Mouse (Mus musculus) forebrain, embryonic 16.5 days (tissue): ENCODE data around the gene Dock3. TPM values are rescaled to one million over a fixed set of nuclear protein-coding genes. Genes with fewer than 3 reads are reported as not detected.
"Not testable (repeated sequence)": the region's sequence is repeated elsewhere in the genome, so short reads cannot be mapped to it uniquely, and the experiment has no call there.

Experiments used
- ATAC-seq: fragments of 200-750 bp; cut with Nextera tagmentation; 2 replicates; pipeline ENCODE4 v1.8.0; 2017; ENCODE audit warnings: mild to moderate bottlenecking, moderate library complexity
- H3K27ac ChIP-seq: fragments of 300-500 bp; sonication (generic); 2 replicates; pipeline ENCODE4 v1.5.1; 2014; ENCODE audit warnings: low read length, control low read depth
- H3K27me3 ChIP-seq: fragments of 300-500 bp; sonication (generic); replicated peaks from 2 replicates; pipeline ENCODE4 v1.6.1; 2014; ENCODE audit warnings: low read length; ENCODE audit not compliant: control insufficient read depth, insufficient read depth
- H3K36me3 ChIP-seq: fragments of 300-500 bp; sonication (generic); 2 replicates; pipeline ENCODE4 v1.6.1; 2014; ENCODE audit not compliant: control insufficient read depth, insufficient read depth
- H3K4me1 ChIP-seq: fragments of 300-500 bp; sonication (generic); replicated peaks from 2 replicates; pipeline ENCODE4 v1.6.1; 2014; ENCODE audit warnings: low read length; ENCODE audit not compliant: control insufficient read depth, insufficient read depth
- H3K4me2 ChIP-seq: fragments of 300-500 bp; sonication (generic); 2 replicates; pipeline ENCODE4 v1.6.1; 2014; ENCODE audit warnings: mild to moderate bottlenecking, low read length, control low read depth
- H3K4me3 ChIP-seq: fragments of 300-500 bp; sonication (generic); replicated peaks from 2 replicates; pipeline ENCODE4 v1.5.1; 2014; ENCODE audit warnings: mild to moderate bottlenecking, low read length, control low read depth
- H3K9ac ChIP-seq: fragments of 300-500 bp; sonication (generic); replicated peaks from 2 replicates; pipeline ENCODE4 v1.6.1; 2014; ENCODE audit warnings: low read depth, low read length, control low read depth
- H3K9me3 ChIP-seq: fragments of 300-500 bp; sonication (generic); 2 replicates; pipeline ENCODE4 v1.6.1; 2016; ENCODE audit warnings: low read length; ENCODE audit not compliant: control insufficient read depth
- WGBS: fragments of 180-500 bp; shearing (Covaris S2); extraction: QIAGEN DNeasy Blood & Tissue Kit; methylation state at CpG from one replicate; pipeline ENCODE4 v1.1.7; 2014; 5-methylcytosine and 5-hydroxymethylcytosine counted together
- polyA plus RNA-seq: library from polyadenylated mRNA; unstranded; fragments of >200 nt; fragmentation: Nextera tagmentation; extraction: Ambion mirVana; gene quantifications from 2 replicates; pipeline ENCODE4 v1.2.1, GENCODE M21; 2015

Dock3 gene
- polyA plus RNA-seq, 1 experiment from 2014 or later: 23.2 TPM

DNA sequence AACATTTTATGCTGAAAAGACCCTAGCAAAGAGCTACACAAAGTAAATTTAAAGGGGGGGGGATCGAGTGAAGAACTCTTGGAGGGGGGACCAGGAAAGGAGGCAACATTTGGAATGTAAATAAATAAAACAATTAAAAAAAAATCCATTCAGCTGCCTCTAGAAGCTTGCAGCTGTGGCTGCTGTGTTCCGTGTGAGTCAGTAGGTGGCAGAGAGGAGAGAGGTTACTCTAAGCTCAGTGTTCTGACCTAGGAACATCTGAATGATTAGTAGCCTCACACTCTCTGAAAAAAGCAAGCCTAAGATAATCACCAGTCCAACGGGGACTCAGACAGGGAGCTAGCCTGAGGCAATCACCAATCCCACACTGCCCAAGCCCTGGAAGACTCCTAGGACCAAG is 66.9 kb downstream of the Dock3 start:
- 18% methylated on average over 3 of the region's 3 CpGs for WGBS
- Histone ChIP-seq H3K4me1 (no peaks in the 10 kb centered on the region), H3K36me3 (no peaks in the 10 kb centered on the region), H3K4me3 (no peak overlapping the region), H3K27ac (no peak overlapping the region), H3K9ac (no peak overlapping the region), H3K9me3 (no peaks in the 10 kb centered on the region; the same call in 1 of the 2 replicates), H3K27me3 (no peaks in the 10 kb centered on the region), H3K4me2 (no peak overlapping the region)
- ATAC-seq: no peak

GRCm38 (mm10) chr9:107156388-107156787 is 75.3 kb downstream of the Dock3 start:
- not testable (repeated sequence) for H3K27ac ChIP-seq, H3K4me2 ChIP-seq, H3K9ac ChIP-seq, H3K27me3 ChIP-seq, H3K36me3 ChIP-seq, ATAC-seq, H3K4me1 ChIP-seq, H3K4me3 ChIP-seq, H3K9me3 ChIP-seq
- 84% methylated on average over 4 of the region's 4 CpGs for WGBS

- ATAC-seq: no peak
- no peak overlapping the region for H3K4me3 ChIP-seq
- H3K9me3 ChIP-seq: no peaks in the 10 kb centered on the region
- H3K36me3 ChIP-seq: no peaks in the 10 kb centered on the region
- no peaks in the 10 kb centered on the region for H3K4me1 ChIP-seq
- 80% methylated on average over 3 of the region's 3 CpGs for WGBS
- no peak overlapping the region for H3K27ac ChIP-seq
- H3K9ac ChIP-seq: no peak overlapping the region
- H3K4me2 ChIP-seq: no peak overlapping the region
- H3K27me3 ChIP-seq: no peaks in the 10 kb centered on the region
Observed at GRCm38 (mm10) chr9:107112791-107113190, 118.9 kb downstream of the Dock3 start.

DNA sequence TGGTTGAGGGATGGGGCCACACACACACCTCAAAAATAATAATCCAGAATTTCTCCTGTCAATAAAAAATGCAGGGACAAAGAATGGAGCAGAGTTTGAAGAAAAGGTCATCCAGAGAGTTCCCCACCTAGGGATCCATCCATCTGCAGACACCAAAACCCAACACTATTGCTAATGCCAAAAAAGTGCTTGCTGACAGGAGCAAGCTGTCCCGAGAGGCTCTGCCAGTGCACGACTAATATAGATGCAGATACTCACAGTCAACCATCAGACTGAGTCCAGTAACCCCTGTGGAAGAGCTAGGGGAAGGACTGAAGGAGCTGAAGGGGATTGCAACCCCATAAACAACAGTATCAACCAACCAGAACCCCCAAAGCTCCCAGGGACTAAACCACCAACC is 119.7 kb downstream of the Dock3 start:
- Histone ChIP-seq H3K9me3 (no peaks in the 10 kb centered on the region), H3K4me3 (no peak overlapping the region), H3K4me2 (no peak overlapping the region), H3K9ac (no peak overlapping the region), H3K4me1 (no peaks in the 10 kb centered on the region), H3K27me3 (no peaks in the 10 kb centered on the region), H3K36me3 (no peaks in the 10 kb centered on the region), H3K27ac (no peak overlapping the region)
- ATAC-seq: no peak
- WGBS: 78% methylated on average over 2 of the region's 2 CpGs

DNA sequence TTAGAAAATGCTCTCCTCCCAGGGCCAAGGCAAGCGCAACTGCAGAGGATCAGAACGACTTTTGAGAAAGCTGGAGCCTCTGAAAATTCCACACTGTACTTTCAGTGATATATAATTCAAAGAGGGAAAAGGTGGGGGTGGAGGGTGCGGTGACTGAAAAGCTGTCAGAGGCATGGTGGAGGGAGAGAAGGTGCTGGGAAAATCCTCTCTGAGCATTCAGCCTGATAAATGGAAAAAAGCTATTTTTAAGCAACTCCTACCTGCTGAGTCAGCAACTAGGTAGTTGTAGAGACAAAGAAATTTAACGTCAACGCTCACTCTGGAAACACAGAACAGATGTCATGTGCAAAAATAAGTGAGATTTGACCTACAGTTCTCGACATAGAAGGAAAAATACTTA is 132.2 kb downstream of the Dock3 start:
- H3K27me3 ChIP-seq: no peaks in the 10 kb centered on the region
- no peaks in the 10 kb centered on the region for H3K4me1 ChIP-seq
- H3K4me2 ChIP-seq: no peak overlapping the region
- no peaks in the 10 kb centered on the region for H3K9me3 ChIP-seq
- no peak for ATAC-seq
- WGBS: 77% methylated on average over 6 of the region's 6 CpGs
- no peak overlapping the region for H3K9ac ChIP-seq
- no peak overlapping the region for H3K4me3 ChIP-seq
- no peaks in the 10 kb centered on the region for H3K36me3 ChIP-seq
- H3K27ac ChIP-seq: no peak overlapping the region

GRCm38 (mm10) chr9:107089451-107089850 is 142.3 kb downstream of the Dock3 start:
- H3K4me3 ChIP-seq, H3K4me1 ChIP-seq: not testable (repeated sequence)

GRCm38 (mm10) chr9:107087531-107087930 is 144.2 kb downstream of the Dock3 start:
- 71% methylated on average over 2 of the region's 2 CpGs for WGBS
- no peak overlapping the region for H3K9ac ChIP-seq
- ATAC-seq: peak; percentile 50; the same call in 1 of the 2 replicates

More at GRCm38 (mm10) chr9:107089451-107089850, 142.3 kb downstream of the Dock3 start:
- H3K4me2 ChIP-seq, H3K9me3 ChIP-seq, H3K36me3 ChIP-seq, H3K9ac ChIP-seq, H3K27me3 ChIP-seq, ATAC-seq, H3K27ac ChIP-seq: not testable (repeated sequence)
- 71% methylated on average over 17 of the region's 17 CpGs for WGBS

GRCm38 (mm10) chr9:107037947-107038346 is 193.8 kb downstream of the Dock3 start:
- H3K9ac ChIP-seq: no peak overlapping the region
- H3K27ac ChIP-seq: no peak overlapping the region
- 92% methylated on average over 2 of the region's 2 CpGs for WGBS
- no peaks in the 10 kb centered on the region for H3K36me3 ChIP-seq
- ATAC-seq: no peak
- no peaks in the 10 kb centered on the region for H3K9me3 ChIP-seq
- no peaks in the 10 kb centered on the region for H3K4me1 ChIP-seq
- no peak overlapping the region for H3K4me3 ChIP-seq
- H3K27me3 ChIP-seq: no peaks in the 10 kb centered on the region
- H3K4me2 ChIP-seq: no peak overlapping the region

More at GRCm38 (mm10) chr9:107087531-107087930, 144.2 kb downstream of the Dock3 start:
- H3K9me3 ChIP-seq: no peaks in the 10 kb centered on the region
- H3K4me2 ChIP-seq: no peak overlapping the region
- H3K27me3 ChIP-seq: no peaks in the 10 kb centered on the region
- no peak overlapping the region for H3K4me3 ChIP-seq
- peaks cover 4% of the 10 kb centered on the region; the same call in 1 of the 2 replicates for H3K4me1 ChIP-seq
- H3K36me3 ChIP-seq: no peaks in the 10 kb centered on the region
- peak overlapping the region; percentile 23; the same call in 1 of the 2 replicates for H3K27ac ChIP-seq

DNA sequence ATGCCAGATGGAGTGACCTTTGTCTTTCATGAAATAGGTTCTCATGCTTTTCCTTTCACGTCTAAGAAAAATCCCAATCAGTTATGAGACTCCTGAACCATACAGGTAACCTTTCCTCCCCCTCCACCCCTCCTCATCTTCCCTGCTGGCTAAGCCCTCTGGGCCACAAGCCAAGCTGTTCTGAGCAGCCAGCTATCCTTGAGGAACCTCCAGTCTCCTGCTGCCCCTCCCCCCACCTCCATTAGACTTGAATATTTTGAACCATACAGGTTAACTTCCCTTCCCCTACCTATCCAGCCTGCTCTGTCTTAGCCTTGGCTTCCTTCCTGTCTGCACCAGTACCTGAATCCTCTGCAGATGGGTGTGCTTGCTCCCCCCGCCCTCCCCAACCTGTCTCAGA is 204.1 kb downstream of the Dock3 start:
- Histone ChIP-seq H3K4me3 (no peak overlapping the region), H3K36me3 (peaks cover 2% of the 10 kb centered on the region; the same call in 1 of the 2 replicates), H3K27ac (no peak overlapping the region), H3K4me2 (no peak overlapping the region), H3K27me3 (no peaks in the 10 kb centered on the region), H3K9me3 (no peaks in the 10 kb centered on the region), H3K4me1 (no peaks in the 10 kb centered on the region), H3K9ac (no peak overlapping the region)
- 79% methylated on average over 2 of the region's 2 CpGs for WGBS
- no peak for ATAC-seq

GRCm38 (mm10) chr9:107009841-107010240 is 221.9 kb downstream of the Dock3 start:
- Histone ChIP-seq H3K27ac (no peak overlapping the region), H3K9me3 (no peaks in the 10 kb centered on the region), H3K9ac (no peak overlapping the region), H3K4me2 (no peak overlapping the region), H3K27me3 (no peaks in the 10 kb centered on the region), H3K36me3 (no peaks in the 10 kb centered on the region), H3K4me1 (no peaks in the 10 kb centered on the region), H3K4me3 (no peak overlapping the region)
- no peak for ATAC-seq
- WGBS: 59% methylated on average over 4 of the region's 4 CpGs
